Mouse (Mus musculus) lung, embryonic 14.5 days (tissue): Measurements from ENCODE around the gene Nck1. TPM values are rescaled to one million over a fixed set of nuclear protein-coding genes. Genes with fewer than 3 reads are reported as not detected.

ENCODE experiments used
- ATAC-seq: fragments of 200-750 bp; cut with Nextera tagmentation; 2 replicates; pipeline ENCODE4 v1.8.0; 2017; ENCODE audit warnings: mild to moderate bottlenecking, moderate TSS enrichment, moderate library complexity; ENCODE audit not compliant: insufficient read depth
- DNase-seq: peaks from one replicate; pipeline ENCODE4 v3.0.0-alpha.2; 2015
- H3K27ac ChIP-seq: fragments of 300-500 bp; sonication (generic); 2 replicates; pipeline ENCODE4 v1.5.1; 2014; ENCODE audit warnings: low read depth, mild to moderate bottlenecking, moderate library complexity
- H3K27me3 ChIP-seq: fragments of 300-500 bp; sonication (generic); 2 replicates; pipeline ENCODE4 v1.6.1; 2014; ENCODE audit warnings: low read length, control low read depth; ENCODE audit not compliant: insufficient read depth
- H3K36me3 ChIP-seq: fragments of 300-500 bp; sonication (generic); 2 replicates; pipeline ENCODE4 v1.6.1; 2014; ENCODE audit warnings: control low read depth; ENCODE audit not compliant: insufficient read depth
- H3K4me1 ChIP-seq: fragments of 300-500 bp; sonication (generic); 2 replicates; pipeline ENCODE4 v1.6.1; 2014; ENCODE audit warnings: antibody characterized with exemption, control low read depth; ENCODE audit not compliant: insufficient read depth
- H3K4me2 ChIP-seq: fragments of 300-500 bp; sonication (generic); 2 replicates; pipeline ENCODE4 v1.6.1; 2014; ENCODE audit warnings: mild to moderate bottlenecking
- H3K4me3 ChIP-seq: fragments of 300-500 bp; sonication (generic); 2 replicates; pipeline ENCODE4 v1.5.1; 2014; ENCODE audit warnings: low read depth, low read length
- H3K9ac ChIP-seq: fragments of 300-500 bp; sonication (generic); 2 replicates; pipeline ENCODE4 v1.6.1; 2014
- H3K9me3 ChIP-seq: fragments of 300-500 bp; sonication (generic); 2 replicates; pipeline ENCODE4 v1.6.1; 2016; ENCODE audit warnings: low read depth, low read length, control low read depth
- CTCF ChIP-seq: IDR thresholded peaks from 2 replicates; pipeline ENCODE4 v1.5.1; 2016; ENCODE audit warnings: antibody characterized with exemption, low read depth
- WGBS: fragments of 180-500 bp; shearing (Covaris S2); extraction: QIAGEN DNeasy Blood & Tissue Kit; methylation state at CpG from one replicate; pipeline ENCODE4 v1.1.7; 2014; 5-methylcytosine and 5-hydroxymethylcytosine counted together
- polyA plus RNA-seq: library from polyadenylated mRNA; unstranded; fragments of >200 nt; fragmentation: Nextera tagmentation; extraction: Ambion mirVana; gene quantifications from 2 replicates; pipeline ENCODE4 v1.2.1, GENCODE M21; 2014

Nck1 gene
- polyA plus RNA-seq, 1 experiment from 2014 or later: 71.3 TPM

- no peak for TF ChIP-seq CTCF
- DNase-seq (no peak), ATAC-seq (no peak)
- Histone ChIP-seq H3K9me3 (peaks cover 7% of the 10 kb centered on the region; the same call in 1 of the 2 replicates), H3K4me3 (no peak overlapping the region), H3K4me1 (no peaks in the 10 kb centered on the region), H3K36me3 (no peaks in the 10 kb centered on the region), H3K4me2 (no peak overlapping the region), H3K27me3 (no peaks in the 10 kb centered on the region), H3K27ac (no peak overlapping the region), H3K9ac (no peak overlapping the region)
- 60% methylated on average over 6 of the region's 6 CpGs for WGBS
These were observed 64.3 kb downstream of the Nck1 start for GRCm38 (mm10) chr9:100481626-100482025.

- DNase-seq (no peak), ATAC-seq (no peak)
- Histone ChIP-seq H3K27ac (no peak overlapping the region), H3K9me3 (peaks cover 7% of the 10 kb centered on the region; the same call in 1 of the 2 replicates), H3K4me3 (no peak overlapping the region), H3K36me3 (no peaks in the 10 kb centered on the region), H3K27me3 (no peaks in the 10 kb centered on the region), H3K9ac (no peak overlapping the region), H3K4me2 (no peak overlapping the region), H3K4me1 (no peaks in the 10 kb centered on the region)
- no peak for TF ChIP-seq CTCF
- WGBS: 83% methylated on average over 1 of the region's 1 CpGs
These were observed 71.9 kb downstream of the Nck1 start for GRCm38 (mm10) chr9:100474056-100474455.

- no peaks in the 10 kb centered on the region for H3K36me3 ChIP-seq
- no peak overlapping the region for H3K27ac ChIP-seq
- no peak overlapping the region for H3K4me2 ChIP-seq
- H3K4me1 ChIP-seq: no peaks in the 10 kb centered on the region
- DNase-seq (no peak), ATAC-seq (no peak)
- no peak overlapping the region for H3K9ac ChIP-seq
- peaks cover 7% of the 10 kb centered on the region; the same call in 1 of the 2 replicates for H3K9me3 ChIP-seq
- 78% methylated on average over 6 of the region's 6 CpGs for WGBS
- no peaks in the 10 kb centered on the region for H3K27me3 ChIP-seq
- H3K4me3 ChIP-seq: no peak overlapping the region
- no peak for TF ChIP-seq CTCF
These were observed 72.6 kb downstream of the Nck1 start for GRCm38 (mm10) chr9:100473361-100473760.

GRCm38 (mm10) chr9:100472931-100473330 lies 73.0 kb downstream of the Nck1 start:
- H3K4me2 ChIP-seq: no peak overlapping the region
- DNase-seq (no peak), ATAC-seq (no peak)
- H3K27ac ChIP-seq: no peak overlapping the region
- 89% methylated on average over 8 of the region's 8 CpGs for WGBS
- H3K27me3 ChIP-seq: no peaks in the 10 kb centered on the region
- no peaks in the 10 kb centered on the region for H3K4me1 ChIP-seq
- no peak overlapping the region for H3K4me3 ChIP-seq
- H3K9me3 ChIP-seq: peaks cover 7% of the 10 kb centered on the region; the same call in 1 of the 2 replicates
- no peak for TF ChIP-seq CTCF
- no peak overlapping the region for H3K9ac ChIP-seq
- H3K36me3 ChIP-seq: no peaks in the 10 kb centered on the region

GRCm38 (mm10) chr9:100471605-100471953 lies 74.4 kb downstream of the Nck1 start:
- no peak for TF ChIP-seq CTCF
- Histone ChIP-seq H3K27me3 (no peaks in the 10 kb centered on the region), H3K27ac (peak overlapping the region; percentile 12; the same call in 1 of the 2 replicates), H3K9ac (no peak overlapping the region), H3K4me2 (no peak overlapping the region), H3K36me3 (no peaks in the 10 kb centered on the region), H3K4me1 (no peaks in the 10 kb centered on the region), H3K4me3 (no peak overlapping the region), H3K9me3 (no peaks in the 10 kb centered on the region)
- whole genome bisulfite sequencing: 63% methylated on average over 4 of the region's 4 CpGs
- DNase-seq (no peak), ATAC-seq (no peak)

- Histone ChIP-seq H3K4me2 (no peak overlapping the region), H3K4me1 (no peaks in the 10 kb centered on the region), H3K27ac (peak overlapping the region; percentile 12; the same call in 1 of the 2 replicates), H3K36me3 (no peaks in the 10 kb centered on the region), H3K27me3 (no peaks in the 10 kb centered on the region), H3K4me3 (no peak overlapping the region), H3K9ac (no peak overlapping the region), H3K9me3 (no peaks in the 10 kb centered on the region)
- 57% methylated on average over 8 of the region's 8 CpGs for WGBS
- ATAC-seq (peak; percentile 76), DNase-seq (peak; percentile 57)
- no peak for TF ChIP-seq CTCF
These were observed 74.9 kb downstream of the Nck1 start for GRCm38 (mm10) chr9:100470936-100471604.

GRCm38 (mm10) chr9:100470228-100470627 lies 75.7 kb downstream of the Nck1 start:
- Histone ChIP-seq H3K27me3 (no peaks in the 10 kb centered on the region), H3K4me2 (no peak overlapping the region), H3K9me3 (no peaks in the 10 kb centered on the region), H3K36me3 (no peaks in the 10 kb centered on the region), H3K4me3 (no peak overlapping the region), H3K4me1 (no peaks in the 10 kb centered on the region), H3K9ac (no peak overlapping the region), H3K27ac (no peak overlapping the region)
- 60% methylated on average over 1 of the region's 1 CpGs for WGBS
- no peak for TF ChIP-seq CTCF
- ATAC-seq (no peak), DNase-seq (no peak)
